Mouse (Mus musculus) thymus, adult 2 months (tissue): ENCODE measurements around the gene Map4k4. TPM values are rescaled to one million over a fixed set of nuclear protein-coding genes. Genes with fewer than 3 reads are reported as not detected.

ENCODE experiments used
- DNase-seq: peaks from one replicate; pipeline ENCODE4 v3.0.0; 2021
- H3K27ac ChIP-seq: fragments of 200-500 bp; 2 replicates; pipeline ENCODE4 v1.5.1; 2012; ENCODE audit warnings: low read length, control low read depth; ENCODE audit not compliant: control insufficient read depth, insufficient read depth
- H3K27me3 ChIP-seq: fragments of 200-500 bp; 2 replicates; pipeline ENCODE4 v1.6.1; 2012; ENCODE audit warnings: mild to moderate bottlenecking, low read length, moderate library complexity, mixed read lengths; ENCODE audit not compliant: control insufficient read depth, insufficient read depth
- H3K36me3 ChIP-seq: fragments of 200-500 bp; 2 replicates; pipeline ENCODE4 v1.6.1; 2012; ENCODE audit warnings: mild to moderate bottlenecking, low read length, moderate library complexity; ENCODE audit not compliant: control insufficient read depth, insufficient read depth
- H3K4me1 ChIP-seq: fragments of 200-500 bp; replicated peaks from 2 replicates; pipeline ENCODE4 v1.6.1; 2012; ENCODE audit warnings: low read length; ENCODE audit not compliant: control insufficient read depth, insufficient read depth
- H3K4me3 ChIP-seq: fragments of 200-500 bp; 2 replicates; pipeline ENCODE4 v1.5.1; 2012; ENCODE audit warnings: mild to moderate bottlenecking, low read length, control low read depth, moderate library complexity; ENCODE audit not compliant: control insufficient read depth, insufficient read depth
- CTCF ChIP-seq: fragments of 200-500 bp; IDR thresholded peaks from 2 replicates; pipeline ENCODE4 v1.5.1; 2012; ENCODE audit warnings: mild to moderate bottlenecking, control low read depth, low read length, moderate library complexity, borderline replicate concordance; ENCODE audit not compliant: control insufficient read depth, poor library complexity, insufficient read depth; ENCODE audit errors: extremely low read depth
- POLR2A ChIP-seq: fragments of 200-500 bp; IDR thresholded peaks from 2 replicates; pipeline ENCODE4 v1.6.1; 2012; ENCODE audit warnings: mild to moderate bottlenecking, low read length, control low read depth, moderate library complexity; ENCODE audit not compliant: control insufficient read depth, poor library complexity, insufficient read depth; ENCODE audit errors: extremely low read depth
- WGBS: fragments of 180-500 bp; shearing (Covaris S2); methylation state at CpG from one replicate; pipeline ENCODE4 v1.1.7; 2018; 5-methylcytosine and 5-hydroxymethylcytosine counted together
- polyA plus RNA-seq: library from polyadenylated mRNA; depleted of rRNA; stranded (reverse); fragments of >200 nt; gene quantifications from 2 replicates; pipeline ENCODE4 v1.2.3, GENCODE M21; 2012

The Map4k4 gene
- polyA plus RNA-seq, 1 experiment: 167 TPM

- no peak overlapping the region for H3K4me3 ChIP-seq
- peaks cover 11% of the 10 kb centered on the region for H3K4me1 ChIP-seq
- no peaks in the 10 kb centered on the region for H3K27me3 ChIP-seq
- peaks cover 13% of the 10 kb centered on the region; the same call in 1 of the 2 replicates for H3K36me3 ChIP-seq
- WGBS: 94% methylated on average over 2 of the region's 2 CpGs
- TF ChIP-seq CTCF (no peak), POLR2A (no peak)
- no peak overlapping the region for H3K27ac ChIP-seq
- no peak for DNase-seq
Observed at GRCm38 (mm10) chr1:39964427-39964826, 63.7 kb downstream of the Map4k4 start.

- Histone ChIP-seq H3K4me3 (no peak overlapping the region), H3K4me1 (peaks cover 4% of the 10 kb centered on the region), H3K36me3 (peaks cover 18% of the 10 kb centered on the region; the same call in 1 of the 2 replicates), H3K27me3 (no peaks in the 10 kb centered on the region), H3K27ac (no peak overlapping the region)
- TF ChIP-seq POLR2A (no peak), CTCF (no peak)
- 77% methylated on average over 3 of the region's 3 CpGs for WGBS
- no peak for DNase-seq
Observed at GRCm38 (mm10) chr1:39965461-39965860, 64.7 kb downstream of the Map4k4 start.

- TF ChIP-seq POLR2A: no peak
- DNase-seq: no peak
- no peak overlapping the region for H3K27ac ChIP-seq
- peaks cover 2% of the 10 kb centered on the region for H3K4me1 ChIP-seq
- no peak overlapping the region for H3K4me3 ChIP-seq
- H3K36me3 ChIP-seq: peaks cover 9% of the 10 kb centered on the region; the same call in 1 of the 2 replicates
- WGBS: 43% methylated on average over 7 of the region's 7 CpGs
- H3K27me3 ChIP-seq: no peaks in the 10 kb centered on the region
Observed at GRCm38 (mm10) chr1:39968999-39969398, 68.3 kb downstream of the Map4k4 start.

- Histone ChIP-seq H3K36me3 (peaks cover 11% of the 10 kb centered on the region; the same call in 1 of the 2 replicates), H3K27me3 (no peaks in the 10 kb centered on the region), H3K4me1 (peaks cover 2% of the 10 kb centered on the region), H3K27ac (no peak overlapping the region), H3K4me3 (no peak overlapping the region)
- no peak for DNase-seq
- TF ChIP-seq CTCF (no peak), POLR2A (no peak)
- WGBS: 93% methylated on average over 2 of the region's 2 CpGs
Observed at GRCm38 (mm10) chr1:39969771-39970406, 69.2 kb downstream of the Map4k4 start.

- TF ChIP-seq POLR2A (no peak), CTCF (no peak)
- Histone ChIP-seq H3K27me3 (no peaks in the 10 kb centered on the region), H3K27ac (no peak overlapping the region), H3K4me1 (peaks cover 2% of the 10 kb centered on the region), H3K36me3 (peaks cover 24% of the 10 kb centered on the region), H3K4me3 (no peak overlapping the region)
- DNase-seq: no peak
- WGBS: 95% methylated on average over 7 of the region's 7 CpGs
Observed at GRCm38 (mm10) chr1:39972411-39972810, 71.7 kb downstream of the Map4k4 start.

- no peak for DNase-seq
- Histone ChIP-seq H3K27me3 (no peaks in the 10 kb centered on the region), H3K27ac (no peak overlapping the region), H3K4me1 (peaks cover 3% of the 10 kb centered on the region; the same call in 1 of the 2 replicates), H3K36me3 (peaks cover 24% of the 10 kb centered on the region), H3K4me3 (no peak overlapping the region)
- 34% methylated on average over 4 of the region's 4 CpGs for WGBS
- TF ChIP-seq CTCF: no peak
Observed at GRCm38 (mm10) chr1:39973911-39974310, 73.2 kb downstream of the Map4k4 start.

GRCm38 (mm10) chr1:39975005-39975404 is 74.3 kb downstream of the Map4k4 start:
- Histone ChIP-seq H3K27me3 (no peaks in the 10 kb centered on the region), H3K4me1 (peaks cover 3% of the 10 kb centered on the region; the same call in 1 of the 2 replicates), H3K27ac (no peak overlapping the region), H3K36me3 (peaks cover 20% of the 10 kb centered on the region), H3K4me3 (no peak overlapping the region)
- WGBS: 92% methylated on average over 2 of the region's 2 CpGs
- DNase-seq: no peak
- TF ChIP-seq CTCF (no peak), POLR2A (no peak)
